Mouse (Mus musculus): ENCODE results near the gene Xxylt1. TPM values are rescaled to one million over a fixed set of nuclear protein-coding genes. Genes with fewer than 3 reads are reported as not detected.
A peak's percentile ranks its signal among the peaks of the same experiment; 100 is the strongest.

Xxylt1 gene
- polyA plus RNA-seq, 1 experiment from 2014 or later, result 11.9 TPM

DNA sequence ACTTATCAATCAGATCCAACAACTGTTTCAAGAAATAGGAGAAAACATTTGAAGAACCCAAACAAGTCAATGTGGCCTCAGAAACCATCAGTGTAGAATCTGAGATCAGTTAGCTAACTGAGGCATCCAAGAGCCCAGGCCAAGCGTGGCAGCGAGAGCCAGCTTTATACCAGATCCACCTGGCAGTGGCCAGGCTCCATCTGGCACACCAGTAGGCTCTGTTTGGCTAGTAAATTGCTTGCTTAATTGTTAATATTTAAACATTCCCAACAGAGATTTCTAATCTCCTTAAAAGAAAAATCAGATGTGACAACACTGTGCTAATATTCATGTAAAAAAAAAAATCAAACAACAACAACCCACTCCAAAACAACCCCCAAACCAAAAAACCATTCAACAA, 83.2 kb downstream of the Xxylt1 start:
- WGBS, result 83% methylated on average over 2 of the region's 2 CpGs
- Histone ChIP-seq H3K27me3 (replicated peaks) (no peaks in the 10 kb centered on the region), H3K27ac (no peak overlapping the region), H3K9ac (no peak overlapping the region), H3K4me3 (no peak overlapping the region), H3K4me2 (no peak overlapping the region), H3K9me3 (no peaks in the 10 kb centered on the region), H3K36me3 (replicated peaks) (no peaks in the 10 kb centered on the region), H3K4me1 (peaks cover 4% of the 10 kb centered on the region)
- no peak for ATAC-seq (replicated peaks)

DNA sequence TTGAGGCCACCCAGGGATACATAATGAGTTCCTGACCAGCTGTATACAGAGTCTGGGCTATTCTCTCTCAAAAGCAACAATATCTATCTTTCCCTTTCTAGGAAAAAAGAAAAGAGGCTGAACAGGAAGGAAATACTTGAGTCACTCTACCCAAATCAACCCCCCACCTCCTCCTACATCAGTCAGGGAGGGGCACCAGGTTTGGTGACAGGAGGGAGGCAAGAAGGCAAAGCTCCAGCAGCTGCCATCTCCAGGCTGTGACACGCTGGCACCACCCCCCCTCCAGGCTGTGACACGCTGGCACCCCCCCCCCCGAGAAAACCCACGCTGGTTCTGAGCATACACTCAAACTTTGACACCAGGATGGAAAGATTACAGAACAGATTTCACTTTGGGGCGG, 85.8 kb downstream of the Xxylt1 start:
- H3K4me2 ChIP-seq, result no peak overlapping the region
- H3K4me3 ChIP-seq, result no peak overlapping the region
- peaks cover 6% of the 10 kb centered on the region; the same call in 1 of the 2 replicates for H3K4me1 ChIP-seq
- no peaks in the 10 kb centered on the region for H3K9me3 ChIP-seq
- H3K27ac ChIP-seq, result no peak overlapping the region
- WGBS, result 90% methylated on average over 5 of the region's 5 CpGs
- no peaks in the 10 kb centered on the region for H3K27me3 ChIP-seq (replicated peaks)
- no peak for ATAC-seq (replicated peaks)
- no peaks in the 10 kb centered on the region for H3K36me3 ChIP-seq (replicated peaks)
- H3K9ac ChIP-seq, result no peak overlapping the region

DNA sequence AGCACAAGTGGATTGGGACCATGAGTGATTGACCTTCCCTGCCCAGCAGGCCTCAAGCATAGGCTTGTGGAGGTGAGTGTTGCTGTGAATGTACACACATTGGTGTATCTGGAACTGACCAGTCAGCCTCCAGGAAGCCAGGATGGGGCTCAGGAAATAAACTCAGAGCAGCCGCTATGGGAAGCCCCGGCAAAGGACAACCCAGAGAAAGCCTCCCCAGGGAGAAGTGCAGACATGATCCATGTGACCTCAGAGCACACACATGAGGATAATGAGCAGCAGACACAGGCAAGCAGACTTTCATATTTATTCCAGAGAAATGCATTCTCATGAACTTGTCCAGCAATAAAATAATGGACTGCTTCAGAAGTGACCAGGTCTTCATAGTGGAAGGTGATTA, 86.4 kb downstream of the Xxylt1 start:
- no peak for ATAC-seq (replicated peaks)
- Histone ChIP-seq H3K9me3 (no peaks in the 10 kb centered on the region), H3K27ac (no peak overlapping the region), H3K4me1 (peaks cover 6% of the 10 kb centered on the region; the same call in 1 of the 2 replicates), H3K36me3 (replicated peaks) (no peaks in the 10 kb centered on the region), H3K4me3 (no peak overlapping the region), H3K27me3 (replicated peaks) (no peaks in the 10 kb centered on the region), H3K9ac (no peak overlapping the region), H3K4me2 (no peak overlapping the region)
- WGBS, result 60% methylated on average over 2 of the region's 2 CpGs

DNA sequence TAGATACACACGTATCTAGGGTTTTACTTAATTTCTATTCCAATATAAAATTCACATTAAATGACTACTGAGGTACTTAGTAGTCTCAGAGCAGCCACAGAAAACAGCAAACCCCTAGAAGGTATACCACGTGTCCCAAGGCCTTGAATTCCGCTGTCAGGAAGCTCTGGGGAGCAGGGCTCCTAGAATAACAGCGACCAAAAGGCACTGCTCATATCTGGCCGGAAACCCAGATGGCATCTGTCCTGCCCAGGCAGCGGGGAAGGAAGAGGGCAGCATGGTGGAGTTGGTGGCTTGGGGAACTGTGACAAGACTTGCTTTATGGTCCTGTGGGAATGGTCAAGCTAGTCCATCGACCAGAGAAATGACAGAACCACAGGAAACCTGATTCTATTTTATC, 86.9 kb downstream of the Xxylt1 start:
- Histone ChIP-seq H3K27me3 (replicated peaks) (no peaks in the 10 kb centered on the region), H3K4me3 (no peak overlapping the region), H3K9ac (no peak overlapping the region), H3K9me3 (no peaks in the 10 kb centered on the region), H3K27ac (no peak overlapping the region), H3K4me2 (no peak overlapping the region), H3K36me3 (replicated peaks) (no peaks in the 10 kb centered on the region), H3K4me1 (peaks cover 6% of the 10 kb centered on the region; the same call in 1 of the 2 replicates)
- 79% methylated on average over 7 of the region's 7 CpGs for WGBS
- no peak for ATAC-seq (replicated peaks)

DNA sequence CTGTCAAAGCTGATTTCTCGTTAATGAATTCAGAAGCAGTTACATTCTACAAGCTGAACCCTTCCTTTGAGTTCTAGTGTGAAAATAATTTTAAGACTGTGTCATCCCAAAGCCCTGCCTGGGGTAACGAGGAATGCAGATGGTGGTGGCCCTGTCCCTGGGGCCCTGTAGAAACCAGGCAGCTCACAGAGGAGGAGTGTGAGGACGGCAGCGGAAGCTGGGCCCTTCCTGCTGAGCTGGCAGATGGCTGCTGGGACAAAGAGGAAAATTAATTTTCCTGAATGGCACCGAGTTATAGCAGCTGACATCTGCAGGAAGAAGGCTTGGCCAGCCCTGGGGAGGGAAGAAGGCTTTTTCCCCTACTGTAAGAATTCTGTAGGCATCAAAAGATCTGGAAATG, 88.7 kb downstream of the Xxylt1 start:
- Histone ChIP-seq H3K27ac (peak overlapping the region; percentile 10; the same call in 1 of the 2 replicates), H3K27me3 (replicated peaks) (no peaks in the 10 kb centered on the region), H3K9ac (no peak overlapping the region), H3K9me3 (no peaks in the 10 kb centered on the region), H3K4me3 (no peak overlapping the region), H3K4me1 (peaks cover 9% of the 10 kb centered on the region), H3K4me2 (no peak overlapping the region), H3K36me3 (replicated peaks) (no peaks in the 10 kb centered on the region)
- WGBS, result 35% methylated on average over 5 of the region's 5 CpGs
- no peak; the same call in 1 of the 2 replicates for ATAC-seq (replicated peaks)

DNA sequence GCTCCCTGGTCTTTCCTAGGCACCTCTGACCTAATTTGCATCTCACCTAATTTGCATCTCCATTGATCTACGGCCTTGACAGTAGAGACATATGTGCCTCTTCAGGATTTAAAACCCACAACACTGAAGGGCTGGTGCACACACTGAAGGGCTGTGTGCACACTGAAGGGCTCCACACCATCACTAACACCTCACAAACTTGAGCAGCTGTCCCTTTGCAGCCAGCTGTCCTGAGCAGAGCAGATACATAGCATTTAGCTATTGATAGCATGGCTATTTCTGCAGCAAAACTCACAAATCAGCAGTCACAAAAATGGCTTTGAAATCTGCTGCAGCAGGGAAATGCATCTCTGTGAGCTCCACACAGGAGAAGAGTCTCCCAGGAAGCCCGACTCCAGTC, 90.6 kb downstream of the Xxylt1 start:
- ATAC-seq (replicated peaks), result no peak
- no peak overlapping the region for H3K9ac ChIP-seq
- peaks cover 12% of the 10 kb centered on the region for H3K4me1 ChIP-seq
- H3K27me3 ChIP-seq (replicated peaks), result no peaks in the 10 kb centered on the region
- H3K36me3 ChIP-seq (replicated peaks), result no peaks in the 10 kb centered on the region
- no peak overlapping the region for H3K4me2 ChIP-seq
- 51% methylated on average over 2 of the region's 2 CpGs for WGBS
- no peaks in the 10 kb centered on the region for H3K9me3 ChIP-seq
- H3K4me3 ChIP-seq, result no peak overlapping the region
- H3K27ac ChIP-seq, result no peak overlapping the region

DNA sequence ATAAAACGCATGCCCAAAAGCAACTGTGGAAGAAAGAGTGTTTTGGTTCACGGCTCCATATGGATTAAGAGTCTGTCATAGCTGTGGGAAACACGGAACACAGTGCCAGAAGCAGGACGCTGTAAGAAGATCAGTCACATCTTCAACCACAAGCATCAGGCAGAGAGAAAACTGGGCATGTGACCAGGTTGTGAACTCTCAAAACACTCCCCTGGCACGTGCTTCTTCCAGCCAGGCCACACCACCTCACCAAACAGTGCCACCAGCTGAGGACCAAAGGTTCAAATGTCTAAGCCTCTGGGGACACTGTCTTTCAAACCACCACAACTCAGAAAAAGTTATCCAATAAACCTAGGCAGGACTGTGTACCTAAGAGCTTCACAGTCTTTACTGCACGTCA, 93.0 kb downstream of the Xxylt1 start:
- Histone ChIP-seq H3K9me3 (no peaks in the 10 kb centered on the region), H3K4me2 (no peak overlapping the region), H3K27me3 (replicated peaks) (no peaks in the 10 kb centered on the region), H3K9ac (no peak overlapping the region), H3K36me3 (replicated peaks) (no peaks in the 10 kb centered on the region), H3K4me1 (peaks cover 28% of the 10 kb centered on the region), H3K27ac (0 out of 2 replicates have a peak overlapping the region, but pooled peaks have one; percentile 54), H3K4me3 (no peak overlapping the region)
- no peak for ATAC-seq (replicated peaks)
- WGBS, result 74% methylated on average over 6 of the region's 6 CpGs

DNA sequence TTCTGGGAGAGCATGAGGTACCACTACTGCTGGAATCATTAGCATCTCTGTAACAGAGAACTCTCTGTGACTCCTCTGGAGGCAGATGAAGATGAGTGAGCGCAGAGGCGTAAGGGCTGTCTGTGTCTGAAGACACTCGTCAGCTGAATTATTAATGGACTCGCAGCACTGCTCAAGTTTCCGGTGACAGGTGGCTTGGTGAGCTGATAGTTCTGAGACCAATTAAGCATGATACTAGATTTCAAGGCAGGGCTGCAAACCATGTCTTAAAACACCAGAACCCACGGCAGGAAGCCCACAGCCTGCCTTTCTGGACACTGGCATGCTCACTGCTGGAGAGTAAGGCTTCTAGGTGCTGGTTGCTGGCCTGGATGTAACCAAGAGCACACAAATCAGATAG, 93.5 kb downstream of the Xxylt1 start:
- WGBS, result 53% methylated on average over 6 of the region's 6 CpGs
- Histone ChIP-seq H3K36me3 (replicated peaks) (no peaks in the 10 kb centered on the region), H3K27me3 (replicated peaks) (no peaks in the 10 kb centered on the region), H3K4me2 (no peak overlapping the region), H3K4me3 (no peak overlapping the region), H3K9me3 (no peaks in the 10 kb centered on the region), H3K4me1 (peaks cover 25% of the 10 kb centered on the region), H3K9ac (no peak overlapping the region), H3K27ac (peak overlapping the region; percentile 62; the same call in 1 of the 2 replicates)
- peak; percentile 18; the same call in 1 of the 2 replicates for ATAC-seq (replicated peaks)

DNA sequence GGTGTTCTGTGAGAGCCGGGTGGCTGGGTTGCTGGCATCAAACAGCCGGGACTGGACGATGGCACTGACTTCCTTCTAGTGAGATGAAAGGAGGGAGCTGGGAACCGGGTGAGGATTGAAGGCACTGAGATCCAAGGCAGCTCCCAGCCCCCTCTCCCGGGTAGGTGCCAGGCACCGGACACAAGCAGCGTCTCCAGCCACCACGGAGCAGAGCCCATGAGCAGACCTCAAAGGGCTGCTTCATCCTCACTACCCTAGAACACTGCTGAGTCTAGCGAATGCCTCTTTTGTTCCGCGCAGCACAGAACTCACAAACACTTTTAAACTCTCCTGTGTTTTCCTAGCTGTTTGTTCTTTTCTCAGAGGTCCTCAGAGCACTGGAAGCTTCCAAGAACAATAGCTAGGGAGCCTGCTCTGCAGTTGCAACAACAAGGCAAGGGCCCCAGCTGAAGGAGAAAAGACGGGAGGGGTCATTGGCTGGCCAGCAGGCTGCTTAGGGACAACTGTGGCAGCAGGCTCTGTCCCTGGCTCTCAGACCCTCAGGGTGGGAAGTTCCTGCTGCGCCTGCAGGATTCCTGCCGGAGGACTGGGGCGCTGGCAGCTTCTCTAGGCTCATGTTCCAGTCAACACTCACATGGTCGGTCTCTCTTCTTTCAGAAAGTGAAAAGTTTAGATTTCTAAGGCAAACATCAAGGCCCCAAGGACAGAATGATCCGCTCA, 96.2 kb downstream of the Xxylt1 start:
- Histone ChIP-seq H3K4me1 (peaks cover 24% of the 10 kb centered on the region), H3K27ac (peak overlapping the region; percentile 60; the same call in 1 of the 2 replicates), H3K9ac (no peak overlapping the region), H3K4me3 (no peak overlapping the region), H3K27me3 (replicated peaks) (no peaks in the 10 kb centered on the region), H3K9me3 (no peaks in the 10 kb centered on the region), H3K4me2 (no peak overlapping the region), H3K36me3 (replicated peaks) (no peaks in the 10 kb centered on the region)
- ATAC-seq (replicated peaks), result peak; percentile 66
- WGBS, result 22% methylated on average over 17 of the region's 17 CpGs

DNA sequence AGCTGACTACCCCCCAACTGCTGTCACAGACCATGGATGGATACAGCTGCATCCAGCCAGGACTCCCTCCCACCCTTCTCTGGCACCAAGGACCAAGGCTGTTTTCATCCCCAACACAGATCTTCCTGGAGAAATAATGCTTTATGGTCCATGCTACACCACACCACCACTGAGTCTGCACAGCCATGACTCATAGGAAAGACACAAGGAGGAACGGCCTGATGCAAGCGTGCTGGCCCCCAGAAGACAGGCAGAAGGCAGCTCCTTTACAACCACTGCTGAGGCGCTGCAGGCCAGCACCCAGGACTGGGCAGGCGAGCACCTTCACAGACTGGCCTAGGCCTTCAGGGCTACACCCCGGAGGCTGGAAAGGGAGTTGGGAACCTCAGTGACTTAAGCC, 97.1 kb downstream of the Xxylt1 start:
- Histone ChIP-seq H3K27ac (peak overlapping the region; percentile 60; the same call in 1 of the 2 replicates), H3K4me3 (no peak overlapping the region), H3K36me3 (replicated peaks) (no peaks in the 10 kb centered on the region), H3K4me1 (peaks cover 24% of the 10 kb centered on the region), H3K27me3 (replicated peaks) (no peaks in the 10 kb centered on the region), H3K4me2 (no peak overlapping the region), H3K9me3 (no peaks in the 10 kb centered on the region), H3K9ac (no peak overlapping the region)
- 93% methylated on average over 5 of the region's 5 CpGs for WGBS
- ATAC-seq (replicated peaks), result no peak

DNA sequence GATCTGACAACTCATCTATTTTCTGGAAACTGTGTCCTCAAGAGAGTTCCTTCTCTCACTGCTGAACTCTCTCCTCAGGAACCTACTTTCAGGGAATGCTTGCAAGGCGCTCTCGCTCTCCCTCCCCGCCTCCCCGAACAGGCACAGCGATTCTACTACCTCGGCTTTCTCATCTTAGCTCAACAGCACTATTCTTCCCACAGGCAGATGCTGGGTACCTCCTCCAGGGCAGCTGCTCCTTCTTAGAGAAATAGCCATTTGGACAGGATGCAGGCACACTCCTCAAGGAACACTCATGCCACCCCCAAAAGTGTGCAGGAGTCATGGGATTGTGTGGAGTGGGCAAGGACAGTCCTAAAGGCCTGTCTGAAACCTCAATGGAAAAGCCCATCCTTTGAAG, 97.5 kb downstream of the Xxylt1 start:
- peaks cover 24% of the 10 kb centered on the region for H3K4me1 ChIP-seq
- H3K9ac ChIP-seq, result no peak overlapping the region
- H3K27me3 ChIP-seq (replicated peaks), result no peaks in the 10 kb centered on the region
- H3K27ac ChIP-seq, result no peak overlapping the region
- H3K4me2 ChIP-seq, result no peak overlapping the region
- ATAC-seq (replicated peaks), result no peak
- no peaks in the 10 kb centered on the region for H3K36me3 ChIP-seq (replicated peaks)
- 71% methylated on average over 6 of the region's 6 CpGs for WGBS
- H3K4me3 ChIP-seq, result no peak overlapping the region
- no peaks in the 10 kb centered on the region for H3K9me3 ChIP-seq

DNA sequence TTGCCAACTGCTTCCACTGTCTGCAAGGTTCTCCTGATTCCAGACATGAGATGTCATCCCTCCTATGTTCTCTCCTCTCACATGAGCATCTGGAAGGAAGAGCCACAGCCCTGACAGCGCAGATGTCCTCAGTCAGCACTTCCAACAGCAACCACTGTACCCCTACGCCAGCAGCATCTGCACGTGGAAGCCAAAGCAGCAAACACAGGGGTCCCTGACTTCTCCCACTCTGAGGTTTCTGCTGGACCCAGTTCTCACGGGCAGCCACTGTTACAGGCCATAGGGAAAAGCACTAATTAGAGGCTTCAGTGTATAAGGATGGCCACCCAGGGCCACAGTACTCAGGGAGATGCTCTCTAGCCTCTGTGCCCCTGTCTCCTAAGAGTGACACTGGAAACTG, 98.0 kb downstream of the Xxylt1 start:
- WGBS, result 63% methylated on average over 4 of the region's 4 CpGs
- Histone ChIP-seq H3K4me3 (no peak overlapping the region), H3K9ac (no peak overlapping the region), H3K4me1 (peaks cover 24% of the 10 kb centered on the region), H3K27me3 (replicated peaks) (no peaks in the 10 kb centered on the region), H3K9me3 (no peaks in the 10 kb centered on the region), H3K27ac (no peak overlapping the region), H3K4me2 (no peak overlapping the region), H3K36me3 (replicated peaks) (no peaks in the 10 kb centered on the region)
- no peak for ATAC-seq (replicated peaks)

DNA sequence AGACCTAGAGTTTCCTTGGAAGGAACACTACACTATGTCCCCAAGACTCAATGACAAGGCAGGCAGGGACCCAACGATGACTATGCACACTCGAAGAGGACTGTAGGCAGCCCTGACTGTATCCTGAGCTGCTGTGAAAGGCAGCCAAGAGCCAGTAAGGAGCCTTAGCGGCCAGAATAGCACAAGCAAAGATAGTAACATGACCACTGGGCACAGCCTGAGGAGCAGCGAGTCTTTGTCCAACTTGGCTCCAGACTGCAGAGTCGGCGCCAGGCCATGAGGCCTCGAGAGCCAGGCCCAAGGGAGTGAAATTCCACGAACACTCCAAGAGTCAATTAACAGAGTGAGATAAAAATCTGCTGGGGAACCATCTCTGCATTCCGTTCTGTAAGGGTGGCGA, 99.9 kb downstream of the Xxylt1 start:
- WGBS, result 91% methylated on average over 10 of the region's 10 CpGs
- no peaks in the 10 kb centered on the region for H3K9me3 ChIP-seq
- H3K36me3 ChIP-seq (replicated peaks), result no peaks in the 10 kb centered on the region
- H3K4me1 ChIP-seq, result peaks cover 24% of the 10 kb centered on the region
- no peak overlapping the region for H3K4me2 ChIP-seq
- no peak overlapping the region for H3K4me3 ChIP-seq
- H3K27me3 ChIP-seq (replicated peaks), result no peaks in the 10 kb centered on the region
- ATAC-seq (replicated peaks), result no peak
- H3K9ac ChIP-seq, result no peak overlapping the region
- no peak overlapping the region for H3K27ac ChIP-seq

Measured in midbrain, embryonic 15.5 days (tissue).